Mouse (Mus musculus): ENCODE measurements at regions not wholly inside any gene's neighbourhood (a gene's known extent, or its start where the extent isn't known, plus 50 kb on each side); places are given as distances from the start of the nearest gene placed in this dataset.

DNA sequence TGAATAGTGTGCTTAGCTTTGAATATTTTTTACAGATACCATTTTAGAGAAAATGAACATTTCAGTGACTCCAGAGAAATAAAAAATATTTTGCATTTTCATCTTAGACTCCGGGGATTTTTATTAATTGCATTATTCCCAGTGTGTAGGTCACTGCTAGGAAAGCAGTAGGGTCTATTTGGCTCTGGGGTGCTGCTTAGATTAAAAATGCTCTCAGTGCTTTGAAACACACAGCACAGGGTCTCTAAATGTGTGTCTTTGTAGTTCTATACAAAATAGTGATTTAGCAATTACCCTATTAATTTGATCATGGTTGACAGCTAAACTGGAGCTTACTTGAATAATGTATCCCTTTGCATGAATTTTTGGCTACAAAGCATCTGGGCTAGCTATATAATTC lies 750.0 kb downstream of the Nxph1 start:
- no peak for TF ChIP-seq CTCF (conservative IDR thresholded peaks at IDR 0.05; ENCODE audit: low read length)
- TF ChIP-seq NANOG (IDR thresholded peaks at IDR 0.05; ENCODE audit: borderline replicate concordance, low read length) = no peak
- no peak for TF ChIP-seq POU5F1 (IDR thresholded peaks at IDR 0.05; ENCODE audit: borderline replicate concordance, low read length)
